Mouse (Mus musculus) cerebellum, adult (tissue): ENCODE measurements around the gene Mgat2.

Experiments
- ATAC-seq: cut with Nextera tagmentation; 2 replicates; pipeline ENCODE4 v1.9.2; 2017; ENCODE audit warnings: mild to moderate bottlenecking, moderate library complexity, mixed read lengths; ENCODE audit not compliant: insufficient number of reproducible peaks, low FRiP score, low TSS enrichment

Mgat2 gene

DNA sequence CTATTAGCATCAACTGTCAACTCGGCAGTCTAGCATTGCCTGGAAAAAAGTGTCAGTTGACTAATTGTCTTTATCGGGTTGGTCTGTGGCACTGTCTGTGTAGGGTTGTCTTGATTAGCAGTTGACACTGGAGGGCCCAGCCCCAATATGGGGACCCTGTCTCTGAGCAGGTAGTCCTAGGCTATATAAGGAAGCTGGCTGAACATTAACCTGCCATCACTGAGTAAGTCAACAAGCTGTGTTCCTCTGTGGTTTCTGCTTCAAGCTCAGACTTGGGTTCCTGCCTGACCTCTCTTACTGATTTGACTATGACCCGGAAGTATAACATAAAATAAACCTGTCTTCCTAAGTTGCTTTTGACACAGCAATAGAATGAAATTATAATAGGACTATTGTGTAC lies 8.0 kb upstream of the Mgat2 start:
- ATAC-seq = no peak

- ATAC-seq = no peak
These were observed 6.4 kb upstream of the Mgat2 start for GRCm38 (mm10) chr12:69177526-69177925.

- no peak for ATAC-seq
These were observed 4.6 kb upstream of the Mgat2 start for GRCm38 (mm10) chr12:69179371-69179770.

GRCm38 (mm10) chr12:69181800-69182199 lies 2.2 kb upstream of the Mgat2 start:
- ATAC-seq = no peak

DNA sequence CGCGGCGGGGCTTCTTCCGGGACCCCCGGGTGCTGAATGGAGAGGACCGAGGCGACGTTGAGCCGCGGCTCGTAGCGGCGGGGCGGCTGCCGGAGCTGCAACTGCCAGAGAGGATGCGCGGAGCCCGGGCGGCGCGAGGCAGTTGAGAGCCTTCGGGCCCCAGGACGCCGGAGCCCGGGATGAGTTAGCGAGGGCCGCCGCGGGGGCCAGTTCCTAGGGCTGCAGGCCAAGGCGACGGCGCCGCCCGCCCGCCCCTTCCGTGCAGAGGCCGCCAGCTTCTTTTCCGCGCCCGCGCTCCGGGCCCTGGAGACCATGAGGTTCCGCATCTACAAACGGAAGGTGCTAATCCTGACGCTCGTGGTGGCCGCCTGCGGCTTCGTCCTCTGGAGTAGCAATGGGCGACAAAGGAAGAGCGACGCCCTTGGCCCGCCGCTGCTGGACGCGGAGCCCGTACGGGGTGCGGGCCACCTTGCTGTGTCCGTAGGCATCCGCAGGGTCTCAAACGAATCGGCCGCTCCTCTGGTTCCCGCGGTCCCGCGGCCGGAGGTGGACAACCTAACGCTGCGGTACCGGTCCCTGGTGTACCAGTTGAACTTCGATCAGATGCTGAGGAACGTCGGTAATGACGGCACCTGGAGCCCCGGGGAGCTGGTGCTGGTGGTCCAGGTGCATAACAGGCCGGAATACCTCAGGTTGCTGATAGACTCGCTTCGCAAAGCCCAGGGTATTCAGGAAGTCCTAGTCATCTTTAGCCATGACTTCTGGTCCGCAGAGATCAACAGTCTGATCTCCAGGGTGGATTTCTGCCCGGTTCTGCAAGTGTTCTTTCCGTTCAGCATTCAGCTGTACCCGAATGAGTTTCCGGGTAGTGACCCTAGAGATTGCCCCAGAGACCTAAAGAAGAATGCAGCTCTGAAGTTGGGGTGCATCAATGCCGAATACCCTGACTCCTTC lies 662 bp downstream of the Mgat2 start:
- peak; percentile 37; the same call in 1 of the 2 replicates for ATAC-seq

DNA sequence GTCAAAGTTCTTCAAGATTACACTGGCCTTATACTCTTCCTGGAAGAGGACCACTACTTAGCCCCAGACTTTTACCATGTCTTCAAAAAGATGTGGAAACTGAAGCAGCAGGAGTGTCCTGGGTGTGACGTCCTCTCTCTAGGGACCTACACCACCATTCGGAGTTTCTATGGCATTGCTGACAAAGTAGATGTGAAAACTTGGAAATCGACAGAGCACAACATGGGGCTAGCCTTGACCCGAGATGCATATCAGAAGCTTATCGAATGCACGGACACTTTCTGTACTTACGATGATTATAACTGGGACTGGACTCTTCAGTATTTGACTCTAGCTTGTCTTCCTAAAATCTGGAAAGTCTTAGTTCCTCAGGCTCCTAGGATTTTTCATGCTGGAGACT lies 1.4 kb downstream of the Mgat2 start:
- no peak for ATAC-seq

DNA sequence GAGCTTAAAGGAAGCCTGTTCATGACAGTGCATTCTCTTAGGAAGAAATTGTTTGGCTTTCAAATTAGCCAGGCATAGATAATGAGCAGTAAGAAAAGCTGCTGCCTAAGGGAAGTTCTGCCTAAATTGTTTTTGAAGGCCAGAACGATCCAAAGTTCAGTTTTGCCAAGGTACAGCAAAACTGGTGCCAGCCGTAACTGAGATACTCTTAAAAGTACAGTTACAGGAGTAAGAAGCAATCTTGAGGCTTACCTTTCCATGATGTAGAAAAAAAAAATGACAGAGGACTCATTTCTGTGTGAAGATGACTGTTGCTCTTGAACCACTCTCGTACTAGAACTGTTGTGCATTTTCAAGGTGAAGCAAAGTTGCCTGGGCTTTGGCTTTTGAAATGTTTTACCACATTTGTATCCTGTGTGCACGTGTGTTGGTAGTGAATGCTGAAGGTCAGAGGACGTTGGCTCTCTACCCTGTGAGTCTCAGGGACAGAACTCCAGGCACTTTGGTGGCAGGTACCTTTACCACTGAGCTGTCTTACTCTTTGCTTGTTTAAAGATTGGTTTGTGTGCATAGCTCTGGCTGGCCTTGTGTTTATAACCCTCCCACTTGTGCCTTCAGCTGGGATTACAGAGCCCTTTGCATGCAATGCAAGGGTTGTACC lies 3.0 kb downstream of the Mgat2 start:
- ATAC-seq = no peak

GRCm38 (mm10) chr12:69190074-69190473 lies 6.1 kb downstream of the Mgat2 start:
- ATAC-seq = no peak

- no peak for ATAC-seq
These were observed 6.6 kb downstream of the Mgat2 start for GRCm38 (mm10) chr12:69190522-69190921.

GRCm38 (mm10) chr12:69191396-69191795 lies 7.4 kb downstream of the Mgat2 start:
- ATAC-seq = no peak

- no peak for ATAC-seq
These were observed 8.7 kb downstream of the Mgat2 start for GRCm38 (mm10) chr12:69192637-69193036.

- ATAC-seq = peak; percentile 89
These were observed 12.8 kb downstream of the Mgat2 start, which contains the start of gene Gm49383 for GRCm38 (mm10) chr12:69196444-69197377. Gene Gm49383, minus strand, starts transcription at chr12:69197104.

GRCm38 (mm10) chr12:69197378-69198163 lies 13.6 kb downstream of the Mgat2 start:
- peak; percentile 54 for ATAC-seq

- ATAC-seq = peak; percentile 26; the same call in 1 of the 2 replicates
These were observed 14.2 kb downstream of the Mgat2 start, which contains the start of gene Dnaaf2 for GRCm38 (mm10) chr12:69198164-69198535. Gene Dnaaf2, minus strand, starts transcription at chr12:69198429.

- no peak for ATAC-seq
These were observed 15.0 kb downstream of the Mgat2 start for GRCm38 (mm10) chr12:69198985-69199384.

- no peak for ATAC-seq
These were observed 20.3 kb downstream of the Mgat2 start, which contains the start of gene Gm49384 for GRCm38 (mm10) chr12:69204052-69204833. Gene Gm49384, minus strand, starts transcription at chr12:69204267.

DNA sequence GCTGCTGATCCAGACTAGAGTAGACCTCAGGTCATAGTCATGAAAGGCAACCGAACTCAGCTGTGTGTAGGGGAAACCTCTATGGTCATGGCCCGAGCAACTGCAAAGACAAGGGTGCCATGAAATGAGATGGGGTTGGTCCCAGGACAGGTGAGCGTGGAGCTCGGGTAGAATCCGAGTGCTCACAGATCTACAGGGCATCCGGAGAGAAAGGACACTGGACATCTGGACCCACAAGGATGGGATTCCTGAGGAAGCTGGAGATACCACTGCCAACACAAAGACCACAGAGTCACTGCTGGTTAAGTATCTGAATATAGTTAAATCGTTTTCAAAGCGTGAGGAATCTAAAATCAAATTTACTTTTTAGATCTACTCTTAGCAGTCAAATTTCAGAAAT lies 23.4 kb downstream of the Mgat2 start:
- no peak for ATAC-seq

GRCm38 (mm10) chr12:69207926-69208325 lies 24.0 kb downstream of the Mgat2 start:
- ATAC-seq = no peak

DNA sequence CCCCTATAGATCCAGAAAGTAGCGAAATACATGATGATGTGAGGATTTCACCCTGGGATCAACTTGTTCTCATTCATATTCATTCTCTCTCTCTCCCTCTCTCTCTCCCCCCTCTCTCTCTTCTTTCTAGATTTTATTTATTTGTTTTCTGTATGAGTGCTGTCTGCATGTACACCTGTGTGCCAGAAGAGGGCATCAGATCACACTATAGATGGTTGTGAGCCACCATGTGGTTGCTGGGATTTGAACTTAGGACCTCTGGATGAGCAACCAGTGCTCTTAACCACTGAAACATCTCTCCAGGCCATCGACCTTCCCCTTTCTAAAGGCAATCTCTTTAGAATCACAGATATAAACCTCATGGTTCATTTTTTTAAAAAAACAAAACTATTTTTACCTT lies 24.6 kb downstream of the Mgat2 start:
- ATAC-seq = no peak
